Mouse (Mus musculus) lung, adult 18-20 months (tissue): ENCODE data around the gene Lix1l.
"Not testable (repeated sequence)": the region's sequence is repeated elsewhere in the genome, so short reads cannot be mapped to it uniquely, and the experiment has no call there.

Experiments used
- DNase-seq, 2 experiments: peaks; one replicate each; pipeline ENCODE4 v3.0.0; 2022; ENCODE audit warnings: mixed read lengths in 2 of 2

Gene Lix1l

GRCm38 (mm10) chr3:96590657-96591056 lies 10.3 kb upstream of the Lix1l start:
- no peak for DNase-seq

GRCm38 (mm10) chr3:96593374-96593773 lies 7.6 kb upstream of the Lix1l start:
- peak; percentile 64 to 78 for DNase-seq

DNA sequence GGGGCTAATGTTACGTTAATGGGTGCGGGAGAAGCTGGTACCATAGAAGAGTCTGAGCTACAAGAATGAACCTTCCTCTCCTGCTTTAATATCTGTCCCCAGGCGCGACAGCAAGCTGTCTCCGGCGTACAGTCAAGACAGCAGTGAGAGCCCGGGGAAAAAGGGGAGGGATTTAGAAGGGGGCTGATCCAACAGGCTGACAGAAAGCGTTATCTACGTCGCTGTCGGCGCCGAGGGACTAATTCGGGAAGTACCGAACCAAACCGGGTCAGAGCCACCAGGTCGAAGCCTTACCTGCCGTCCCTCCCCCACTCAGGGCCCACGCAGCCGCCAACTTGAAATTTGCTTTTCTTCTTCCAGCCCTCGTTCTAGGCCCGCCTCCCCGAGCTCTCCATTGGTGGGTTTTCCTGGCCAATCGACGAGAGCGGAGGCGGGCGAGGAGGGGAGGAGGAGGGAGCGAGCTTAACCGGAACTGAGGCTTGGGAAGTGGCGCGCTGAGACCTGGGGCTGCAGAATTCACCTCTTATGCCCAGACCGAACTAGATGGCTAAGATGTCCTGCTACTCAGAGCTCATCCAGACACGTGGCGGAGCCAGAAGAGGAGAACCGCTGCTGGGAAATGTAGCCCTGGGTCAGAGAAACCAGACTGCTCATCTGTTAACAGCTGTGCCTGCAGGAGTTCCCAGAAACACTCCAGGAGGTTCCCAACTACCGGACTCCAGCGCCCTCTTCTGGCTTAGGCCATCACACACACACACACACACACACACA lies 7.0 kb upstream of the Lix1l start, which contains the start of gene Polr3gl:
Gene Polr3gl, minus strand, starts transcription at position 392 of the 771 bp plus-strand sequence.
- DNase-seq = peak; percentile 96

- no peak for DNase-seq
Measured at GRCm38 (mm10) chr3:96594851-96595250, 6.1 kb upstream of the Lix1l start.

DNA sequence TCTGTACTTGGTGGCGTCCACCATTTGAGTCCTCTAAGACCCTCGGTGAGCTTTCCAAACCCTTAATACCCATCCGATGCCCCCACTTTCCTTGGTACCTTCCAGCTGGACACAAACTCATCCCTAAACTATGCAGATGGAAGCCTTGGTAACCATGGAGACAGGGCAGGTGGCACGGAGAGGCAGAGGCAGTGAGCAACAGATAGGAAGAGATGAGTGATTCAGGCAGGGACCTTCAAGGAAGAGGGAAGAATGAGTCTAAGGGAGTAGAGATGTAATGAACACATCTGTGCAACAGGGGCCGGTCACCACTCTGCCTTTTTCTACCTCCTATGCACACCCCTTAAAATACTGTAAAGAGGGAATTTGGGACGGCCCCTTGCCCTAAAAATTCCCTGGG lies 5.3 kb upstream of the Lix1l start:
- DNase-seq = no peak

GRCm38 (mm10) chr3:96596228-96596707 lies 4.7 kb upstream of the Lix1l start, which contains the start of gene Ankrd34a:
Gene Ankrd34a, plus strand, starts transcription at chr3:96596636.
- DNase-seq = no peak

DNA sequence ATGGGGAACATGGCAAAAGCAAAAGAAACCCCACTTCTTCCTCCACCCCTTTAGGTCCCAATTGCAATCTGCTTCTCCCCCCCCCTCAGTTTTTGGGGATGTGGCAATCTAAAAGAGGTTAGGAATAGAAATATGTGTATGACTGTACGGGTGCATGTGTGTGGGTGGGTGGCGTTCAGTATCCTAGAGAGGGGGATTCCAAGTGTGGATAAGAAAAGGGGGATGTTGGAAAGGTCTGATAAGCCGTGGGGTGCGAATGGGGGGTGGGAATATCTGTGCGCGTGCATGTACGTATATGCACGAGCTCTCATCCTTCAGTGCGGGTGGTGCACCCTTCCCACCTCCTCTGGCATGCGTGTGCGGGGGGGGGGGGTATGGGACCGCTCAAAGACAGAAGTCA lies 4.1 kb upstream of the Lix1l start:
- DNase-seq = no peak

GRCm38 (mm10) chr3:96597435-96597891 lies 3.5 kb upstream of the Lix1l start:
- DNase-seq = no peak

- DNase-seq = peak; percentile 68 to 75
Measured at GRCm38 (mm10) chr3:96598156-96599068, 2.5 kb upstream of the Lix1l start.

DNA sequence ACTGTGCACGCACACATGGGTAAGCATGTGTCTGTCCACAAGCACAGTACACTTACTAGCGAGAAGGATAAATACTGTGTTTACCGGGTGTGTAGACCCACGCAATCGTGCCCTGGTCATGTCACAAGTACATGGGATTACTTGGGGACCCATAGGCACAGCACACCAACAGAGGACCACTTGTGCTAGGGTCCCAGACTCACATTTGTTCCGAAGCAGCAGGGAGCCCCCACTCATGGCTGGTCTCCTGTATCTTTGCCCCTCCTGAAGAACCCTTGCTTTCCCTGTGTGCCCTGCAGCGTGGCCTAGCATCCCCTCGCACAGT lies 1.9 kb upstream of the Lix1l start:
- no peak for DNase-seq

- no peak for DNase-seq
Measured at GRCm38 (mm10) chr3:96599411-96599810, 1.5 kb upstream of the Lix1l start.

GRCm38 (mm10) chr3:96601251-96601787 lies 370 bp downstream of the Lix1l start:
- peak; percentile 73 to 79 for DNase-seq

- DNase-seq = no peak
Measured at GRCm38 (mm10) chr3:96601941-96602703, 1.2 kb downstream of the Lix1l start.

DNA sequence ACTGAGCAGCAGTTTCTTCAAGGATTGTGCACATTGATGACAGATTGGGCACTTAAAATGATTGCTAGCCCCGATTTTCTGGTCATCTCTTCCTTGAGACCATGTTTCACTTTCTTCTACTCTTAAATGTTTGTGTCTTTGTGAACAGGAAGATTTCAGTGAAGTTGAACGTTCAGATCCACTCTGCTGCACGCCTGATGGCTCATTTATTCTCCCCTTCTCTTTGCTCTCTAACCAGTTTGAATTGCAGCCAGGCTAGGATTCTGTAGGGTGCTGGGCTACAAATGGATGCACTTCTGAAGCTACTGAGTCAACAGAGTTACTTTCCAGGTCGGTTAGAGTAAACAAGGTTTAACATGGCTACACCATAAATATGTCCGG lies 1.7 kb downstream of the Lix1l start:
- DNase-seq = no peak

DNA sequence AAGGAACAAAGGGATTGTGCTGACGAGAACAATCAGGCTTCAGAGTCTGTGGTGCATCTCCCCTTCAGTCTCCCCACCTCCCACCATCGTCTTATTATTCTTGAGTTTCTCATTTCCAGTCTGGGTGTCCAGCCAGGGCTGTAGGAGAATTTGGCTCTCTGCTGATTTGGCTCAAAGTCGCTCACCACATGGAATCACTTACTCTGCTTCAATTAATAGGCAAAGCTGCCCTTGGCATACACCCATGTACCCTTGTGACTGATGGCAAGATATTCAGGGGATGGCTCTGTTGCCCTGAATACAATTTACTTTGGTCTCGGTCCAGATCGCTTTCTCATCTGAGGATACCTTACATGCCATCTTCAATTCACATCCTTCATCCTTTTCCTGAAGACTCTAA lies 2.4 kb downstream of the Lix1l start:
- DNase-seq = no peak

GRCm38 (mm10) chr3:96606007-96606406 lies 5.1 kb downstream of the Lix1l start:
- not testable (repeated sequence) for DNase-seq

- no peak for DNase-seq
Measured at GRCm38 (mm10) chr3:96606618-96607017, 5.7 kb downstream of the Lix1l start.

DNA sequence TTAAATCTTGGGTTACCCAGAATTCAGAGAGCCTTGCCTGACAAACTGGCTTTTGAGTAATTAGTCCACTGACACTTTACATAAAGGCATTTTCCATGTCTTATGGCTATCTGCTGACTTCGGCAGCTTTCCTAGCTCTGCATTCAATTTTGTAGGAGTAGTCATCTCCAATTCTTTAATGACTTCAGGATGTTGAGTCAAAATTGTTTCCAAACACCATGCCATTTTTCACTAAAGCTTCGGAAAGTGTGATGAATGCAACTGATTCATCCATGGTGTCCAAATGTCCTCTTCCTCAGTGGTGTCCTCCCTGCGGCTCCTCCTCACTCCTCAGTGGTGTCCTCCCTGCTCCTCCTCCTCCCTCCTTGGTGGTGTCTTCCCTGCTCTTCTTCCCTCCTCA lies 17.0 kb downstream of the Lix1l start:
- no peak for DNase-seq

DNA sequence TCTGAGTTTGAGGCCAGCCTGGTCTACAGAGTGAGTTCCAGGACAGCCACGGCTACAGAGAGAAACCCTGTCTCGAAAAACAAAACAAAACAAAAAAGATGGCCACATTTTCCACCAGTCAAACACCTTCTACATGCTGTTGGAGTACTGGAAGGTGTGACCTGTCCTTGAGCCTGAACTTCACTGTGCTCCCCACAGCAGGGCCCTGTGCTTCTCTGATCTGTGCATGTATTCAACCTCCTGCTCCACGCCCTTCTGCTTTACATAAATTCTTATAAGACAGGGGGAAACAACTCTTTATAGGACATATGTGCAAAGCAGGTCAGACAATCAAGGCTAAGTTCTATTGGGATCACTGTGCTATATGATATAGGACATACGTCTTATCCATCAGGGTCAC lies 22.3 kb downstream of the Lix1l start:
- DNase-seq = no peak

- peak; percentile 96 to 97 for DNase-seq
Measured at GRCm38 (mm10) chr3:96629729-96630600, 29.0 kb downstream of the Lix1l start, which contains the start of gene Rbm8a. Gene Rbm8a, plus strand, starts transcription at chr3:96629933.

GRCm38 (mm10) chr3:96632058-96632457 lies 31.1 kb downstream of the Lix1l start:
- no peak for DNase-seq
